Mouse (Mus musculus) heart, embryonic 16.5 days (tissue): ENCODE measurements around the gene Nipal4. TPM values are rescaled to one million over a fixed set of nuclear protein-coding genes. Genes with fewer than 3 reads are reported as not detected.

Experiments used
- ATAC-seq: fragments of 200-750 bp; cut with Nextera tagmentation; replicated peaks from 2 replicates; pipeline ENCODE4 v1.8.0; 2017; ENCODE audit warnings: moderate number of reproducible peaks; ENCODE audit not compliant: insufficient read depth, low FRiP score; ENCODE audit errors: extremely low read depth
- H3K27ac ChIP-seq: fragments of 300-500 bp; sonication (generic); 2 replicates; pipeline ENCODE4 v1.5.1; 2014; ENCODE audit warnings: mild to moderate bottlenecking, low read length, control low read depth, moderate library complexity
- H3K27me3 ChIP-seq: fragments of 300-500 bp; sonication (generic); 2 replicates; pipeline ENCODE4 v1.6.1; 2014; ENCODE audit warnings: low read length, mixed read lengths; ENCODE audit not compliant: control insufficient read depth, insufficient read depth
- H3K36me3 ChIP-seq: fragments of 300-500 bp; sonication (generic); 2 replicates; pipeline ENCODE4 v1.6.1; 2014; ENCODE audit not compliant: control insufficient read depth, insufficient read depth
- H3K4me1 ChIP-seq: fragments of 300-500 bp; sonication (generic); 2 replicates; pipeline ENCODE4 v1.6.1; 2014; ENCODE audit warnings: low read length, mixed read lengths; ENCODE audit not compliant: control insufficient read depth, insufficient read depth
- H3K4me2 ChIP-seq: fragments of 300-500 bp; sonication (generic); 2 replicates; pipeline ENCODE4 v1.6.1; 2014; ENCODE audit warnings: low read depth, mild to moderate bottlenecking, control low read depth, low read length
- H3K4me3 ChIP-seq: fragments of 300-500 bp; sonication (generic); 2 replicates; pipeline ENCODE4 v1.5.1; 2014; ENCODE audit warnings: mild to moderate bottlenecking, control low read depth, low read length
- H3K9ac ChIP-seq: fragments of 300-500 bp; sonication (generic); 2 replicates; pipeline ENCODE4 v1.6.1; 2014; ENCODE audit warnings: low read length, control low read depth
- H3K9me3 ChIP-seq: fragments of 300-500 bp; sonication (generic); replicated peaks from 2 replicates; pipeline ENCODE4 v1.6.1; 2016; ENCODE audit warnings: low read length; ENCODE audit not compliant: control insufficient read depth
- WGBS: fragments of 180-500 bp; shearing (Covaris S2); extraction: QIAGEN DNeasy Blood & Tissue Kit; methylation state at CpG from one replicate; pipeline ENCODE4 v1.1.7; 2014; 5-methylcytosine and 5-hydroxymethylcytosine counted together
- polyA plus RNA-seq: library from polyadenylated mRNA; unstranded; fragments of >200 nt; fragmentation: Nextera tagmentation; extraction: Ambion mirVana; gene quantifications from 2 replicates; pipeline ENCODE4 v1.2.1, GENCODE M21; 2015

The Nipal4 gene
- polyA plus RNA-seq = 4.0 and 4.9 TPM in 2 replicates

DNA sequence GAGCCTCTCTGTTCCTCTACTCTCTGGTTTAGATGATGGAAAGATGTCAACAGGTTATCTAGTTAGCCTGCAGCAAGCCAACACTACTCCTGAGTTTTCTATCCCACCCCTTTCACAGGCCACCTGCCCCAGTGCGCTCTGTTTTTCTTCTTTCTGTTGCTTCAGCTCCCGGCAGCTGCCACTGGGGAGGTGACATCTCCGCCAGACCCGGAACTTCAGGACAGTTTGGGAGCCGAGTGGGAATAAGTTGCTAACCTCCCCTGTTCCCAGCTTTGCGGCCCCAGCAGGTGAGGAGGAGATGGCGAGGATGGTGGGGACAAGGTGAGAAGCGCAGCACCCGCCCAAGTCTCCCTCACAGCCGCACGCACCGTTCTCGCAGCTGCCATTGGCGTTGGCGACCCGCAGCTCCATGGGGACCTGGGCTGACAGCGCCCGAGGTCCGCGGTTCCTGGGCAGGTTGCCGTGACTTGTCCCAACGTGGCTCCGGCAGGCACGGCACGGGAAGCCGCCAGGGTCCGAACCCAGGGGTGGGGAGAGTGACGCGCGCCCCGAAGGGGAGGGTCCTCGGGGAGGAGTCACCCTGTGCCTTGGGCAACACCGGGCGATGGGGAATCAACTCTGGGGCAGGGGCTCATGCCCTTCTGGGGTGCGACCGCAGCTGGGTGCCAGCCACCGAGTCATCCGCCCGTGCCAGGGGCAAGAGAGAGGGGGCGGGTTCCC, at the start of gene Nipal4:
Gene Nipal4 (minus strand): TSS at position 643 of the 720 bp plus-strand sequence.
- no peaks in the 10 kb centered on the region for H3K36me3 ChIP-seq
- peak within 1 kb of the TSS; percentile 75 for H3K9ac ChIP-seq
- no peaks in the 10 kb centered on the region for H3K9me3 ChIP-seq
- H3K4me2 ChIP-seq = peak within 1 kb of the TSS; percentile 98
- H3K4me3 ChIP-seq = peak within 1 kb of the TSS; percentile 72
- H3K27me3 ChIP-seq = no peaks in the 10 kb centered on the region
- WGBS = 1% methylated on average over 40 of the region's 40 CpGs
- ATAC-seq = peak; percentile 75; the same call in 1 of the 2 replicates
- H3K4me1 ChIP-seq = peaks cover 4% of the 10 kb centered on the region; the same call in 1 of the 2 replicates
- no peak within 1 kb of the TSS for H3K27ac ChIP-seq

DNA sequence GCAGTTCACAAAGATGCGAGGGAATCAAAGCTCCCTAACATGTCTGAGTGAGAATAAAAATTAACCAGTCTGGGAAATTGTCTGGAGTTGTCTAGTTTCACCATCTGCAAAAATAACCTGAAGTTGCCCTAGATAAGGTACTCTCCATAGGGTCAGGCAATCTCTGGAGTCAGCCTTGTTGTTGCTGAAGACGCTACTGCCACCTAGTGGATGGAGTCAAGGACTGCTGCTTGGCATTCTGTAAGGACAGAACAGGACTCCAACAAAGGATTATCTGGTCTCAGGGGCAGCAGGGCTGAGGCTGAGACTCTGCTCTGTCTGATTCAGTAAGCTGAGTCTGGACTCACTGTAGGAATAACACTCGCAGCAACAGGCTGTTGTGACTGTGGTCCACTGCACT, 49.0 kb upstream of the Nipal4 start:
- peak overlapping the region; percentile 45 for H3K9ac ChIP-seq
- 0 out of 2 replicates have a peak, but pooled peaks cover 2% of the 10 kb centered on the region for H3K36me3 ChIP-seq
- 9% methylated on average over 3 of the region's 3 CpGs for WGBS
- no peaks in the 10 kb centered on the region for H3K9me3 ChIP-seq
- no peaks in the 10 kb centered on the region for H3K27me3 ChIP-seq
- ATAC-seq = peak; percentile 73
- peak overlapping the region; percentile 92 for H3K27ac ChIP-seq
- H3K4me2 ChIP-seq = peak overlapping the region; percentile 51
- peaks cover 38% of the 10 kb centered on the region for H3K4me1 ChIP-seq
- no peak overlapping the region for H3K4me3 ChIP-seq

DNA sequence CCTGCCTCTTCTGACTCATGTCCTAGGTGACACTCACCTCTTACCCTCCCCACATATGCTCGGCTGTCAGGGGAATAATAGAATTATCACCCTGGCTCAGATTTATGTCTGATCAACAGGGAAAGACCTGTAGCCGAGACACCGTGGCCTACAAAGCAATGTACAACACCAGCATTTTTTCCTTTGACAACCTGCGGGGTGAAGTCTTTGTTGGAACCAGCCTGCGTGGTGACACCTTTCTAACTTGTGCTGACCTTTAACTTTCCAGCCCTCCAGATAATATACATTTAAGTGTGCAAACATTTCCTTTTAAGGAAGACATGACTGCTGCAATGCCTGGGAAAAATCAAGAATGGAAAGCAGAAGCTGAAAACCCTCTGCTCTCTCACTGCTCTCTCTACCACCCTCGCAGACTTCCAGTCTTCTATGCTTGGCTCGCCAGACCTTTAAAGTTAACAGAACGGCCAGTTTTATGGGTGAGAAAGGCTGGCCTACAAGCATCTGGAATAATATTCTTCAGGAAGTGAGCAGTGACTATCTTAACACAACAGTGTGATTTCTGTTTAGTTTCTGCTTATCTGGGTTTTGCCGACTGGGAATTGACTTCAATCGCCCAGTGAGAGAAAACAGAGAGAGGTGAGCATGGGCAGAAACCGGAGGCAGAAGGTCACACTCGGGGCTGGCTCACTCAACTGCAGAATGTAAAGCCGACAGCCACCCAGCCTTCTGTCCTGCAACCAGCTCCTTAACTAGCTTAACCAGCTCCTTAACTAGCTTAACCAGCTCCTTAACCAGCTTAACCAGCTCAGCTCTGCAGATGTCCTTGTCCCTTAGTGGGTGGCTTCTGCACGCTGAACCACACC, 48.3 kb upstream of the Nipal4 start:
- 19% methylated on average over 14 of the region's 14 CpGs for WGBS
- peak overlapping the region; percentile 92 for H3K27ac ChIP-seq
- H3K27me3 ChIP-seq = no peaks in the 10 kb centered on the region
- peak; percentile 56 for ATAC-seq
- H3K36me3 ChIP-seq = 0 out of 2 replicates have a peak, but pooled peaks cover 2% of the 10 kb centered on the region
- H3K4me1 ChIP-seq = peaks cover 38% of the 10 kb centered on the region
- no peaks in the 10 kb centered on the region for H3K9me3 ChIP-seq
- no peak overlapping the region for H3K4me3 ChIP-seq
- peak overlapping the region; percentile 56 for H3K9ac ChIP-seq
- H3K4me2 ChIP-seq = peak overlapping the region; percentile 51

- H3K36me3 ChIP-seq = 0 out of 2 replicates have a peak, but pooled peaks cover 2% of the 10 kb centered on the region
- H3K4me2 ChIP-seq = no peak overlapping the region
- no peaks in the 10 kb centered on the region for H3K27me3 ChIP-seq
- no peak overlapping the region for H3K4me3 ChIP-seq
- H3K4me1 ChIP-seq = peaks cover 38% of the 10 kb centered on the region
- H3K9ac ChIP-seq = peak overlapping the region; percentile 56
- H3K27ac ChIP-seq = peak overlapping the region; percentile 92
- no peaks in the 10 kb centered on the region for H3K9me3 ChIP-seq
- ATAC-seq = peak; percentile 62
- 32% methylated on average over 5 of the region's 5 CpGs for WGBS
Measured at GRCm38 (mm10) chr11:46213844-46214243, 47.5 kb upstream of the Nipal4 start.

GRCm38 (mm10) chr11:46211858-46212257, 45.5 kb upstream of the Nipal4 start:
- H3K4me1 ChIP-seq = peaks cover 38% of the 10 kb centered on the region
- H3K36me3 ChIP-seq = 0 out of 2 replicates have a peak, but pooled peaks cover 1% of the 10 kb centered on the region
- H3K27me3 ChIP-seq = no peaks in the 10 kb centered on the region
- peak overlapping the region; percentile 43 for H3K27ac ChIP-seq
- no peaks in the 10 kb centered on the region for H3K9me3 ChIP-seq
- WGBS = 25% methylated on average over 3 of the region's 3 CpGs
- no peak for ATAC-seq
- H3K4me2 ChIP-seq = no peak overlapping the region
- no peak overlapping the region for H3K4me3 ChIP-seq
- H3K9ac ChIP-seq = no peak overlapping the region

DNA sequence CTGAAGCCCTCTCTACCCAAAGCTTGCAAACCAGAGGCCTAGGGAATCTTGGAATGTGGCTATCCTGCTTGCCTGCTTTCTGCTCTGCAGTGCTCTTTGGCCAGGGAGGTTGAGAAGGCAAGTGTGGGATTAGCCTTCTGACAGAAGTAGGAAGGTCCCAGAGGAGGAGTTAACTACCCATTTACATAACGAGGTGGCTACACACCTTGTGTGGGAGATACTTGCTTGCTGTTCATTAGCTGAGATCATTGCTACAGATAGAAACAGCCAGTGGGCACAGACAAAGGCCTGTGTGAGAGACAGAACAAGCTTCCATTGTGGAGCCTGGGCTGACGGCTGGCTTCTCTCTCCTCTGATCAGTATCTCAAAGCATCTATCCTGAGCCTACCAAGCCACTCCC, 43.6 kb upstream of the Nipal4 start:
- H3K4me1 ChIP-seq = peaks cover 37% of the 10 kb centered on the region
- no peak overlapping the region for H3K4me2 ChIP-seq
- no peaks in the 10 kb centered on the region for H3K27me3 ChIP-seq
- no peak overlapping the region for H3K27ac ChIP-seq
- H3K9ac ChIP-seq = no peak overlapping the region
- H3K36me3 ChIP-seq = no peaks in the 10 kb centered on the region
- no peak for ATAC-seq
- H3K4me3 ChIP-seq = no peak overlapping the region
- 56% methylated on average over 2 of the region's 2 CpGs for WGBS
- no peaks in the 10 kb centered on the region for H3K9me3 ChIP-seq

DNA sequence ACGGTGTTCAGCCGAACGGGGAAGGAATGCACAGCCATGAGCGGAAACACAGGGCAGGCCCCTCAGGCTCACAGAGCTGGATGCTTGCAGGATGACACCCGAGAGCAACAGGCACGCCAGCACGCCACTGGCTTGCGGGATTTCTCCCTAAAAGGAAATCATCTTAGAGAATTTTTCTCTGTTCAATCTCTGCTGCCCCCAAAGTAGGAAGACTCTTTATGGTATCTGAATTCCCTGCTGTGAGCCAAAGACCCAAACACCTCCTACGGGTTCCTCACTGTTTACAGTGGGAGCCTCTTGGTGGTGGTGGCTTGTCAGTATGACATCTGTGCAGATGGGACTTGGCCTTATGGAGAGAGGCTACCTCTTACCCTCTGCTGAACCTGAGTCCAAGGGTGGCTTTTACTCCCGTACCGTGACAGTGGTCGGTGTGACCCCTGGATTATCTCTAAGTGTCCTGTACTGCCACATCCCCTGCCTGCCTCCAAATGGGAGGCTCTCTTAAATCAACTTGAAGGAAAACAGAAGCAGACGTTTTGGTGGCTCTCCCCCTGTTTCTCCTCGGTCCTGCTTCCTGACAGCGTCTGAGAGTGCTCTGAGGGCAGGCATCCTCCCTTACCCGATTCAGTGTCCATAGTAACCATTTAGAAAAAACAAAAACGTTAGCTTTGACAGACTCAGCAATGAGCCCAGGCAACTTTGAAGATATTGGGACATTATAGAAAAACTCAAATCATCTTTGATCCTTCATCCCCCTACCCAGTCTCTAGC, 39.5 kb upstream of the Nipal4 start:
- Histone ChIP-seq H3K4me2 (no peak overlapping the region), H3K9ac (no peak overlapping the region; the same call in 1 of the 2 replicates), H3K36me3 (no peaks in the 10 kb centered on the region), H3K9me3 (no peaks in the 10 kb centered on the region), H3K4me3 (no peak overlapping the region), H3K27me3 (no peaks in the 10 kb centered on the region), H3K27ac (peak overlapping the region; percentile 37; the same call in 1 of the 2 replicates), H3K4me1 (peaks cover 18% of the 10 kb centered on the region)
- WGBS = 27% methylated on average over 17 of the region's 17 CpGs
- ATAC-seq = peak; percentile 24; the same call in 1 of the 2 replicates

- no peak overlapping the region for H3K27ac ChIP-seq
- WGBS = 88% methylated on average over 9 of the region's 9 CpGs
- H3K4me3 ChIP-seq = no peak overlapping the region
Measured at GRCm38 (mm10) chr11:46204841-46205240, 38.5 kb upstream of the Nipal4 start.

More at GRCm38 (mm10) chr11:46204841-46205240, 38.5 kb upstream of the Nipal4 start:
- Histone ChIP-seq H3K4me2 (no peak overlapping the region), H3K36me3 (no peaks in the 10 kb centered on the region), H3K4me1 (peaks cover 17% of the 10 kb centered on the region), H3K27me3 (no peaks in the 10 kb centered on the region), H3K9me3 (no peaks in the 10 kb centered on the region), H3K9ac (no peak overlapping the region)
- no peak for ATAC-seq
